Mouse (Mus musculus) intestine, embryonic 16.5 days (tissue): ENCODE measurements at regions not wholly inside any gene's neighbourhood (a gene's known extent, or its start where the extent isn't known, plus 50 kb on each side); places are given as distances from the start of the nearest gene placed in this dataset.

Experiments used
- ATAC-seq: fragments of 200-750 bp; cut with Nextera tagmentation; 2 replicates; pipeline ENCODE4 v1.8.0; 2017; ENCODE audit warnings: moderate TSS enrichment, moderate library complexity
- H3K27ac ChIP-seq: fragments of 300-500 bp; sonication (generic); 2 replicates; pipeline ENCODE4 v1.5.1; 2014; ENCODE audit warnings: mild to moderate bottlenecking, low read length
- H3K27me3 ChIP-seq: fragments of 300-500 bp; sonication (generic); replicated peaks from 2 replicates; pipeline ENCODE4 v1.6.1; 2014; ENCODE audit warnings: low read length, control low read depth, mixed read lengths; ENCODE audit not compliant: control insufficient read depth, insufficient read depth
- H3K36me3 ChIP-seq: fragments of 300-500 bp; sonication (generic); 2 replicates; pipeline ENCODE4 v1.6.1; 2014; ENCODE audit warnings: low read length, control low read depth; ENCODE audit not compliant: control insufficient read depth, insufficient read depth
- H3K4me1 ChIP-seq: fragments of 300-500 bp; sonication (generic); 2 replicates; pipeline ENCODE4 v1.6.1; 2014; ENCODE audit warnings: low read length, control low read depth, mixed read lengths; ENCODE audit not compliant: control insufficient read depth, insufficient read depth
- H3K4me2 ChIP-seq: fragments of 300-500 bp; sonication (generic); 2 replicates; pipeline ENCODE4 v1.6.1; 2014; ENCODE audit warnings: low read depth, low read length, control low read depth
- H3K4me3 ChIP-seq: fragments of 300-500 bp; sonication (generic); 2 replicates; pipeline ENCODE4 v1.5.1; 2014; ENCODE audit warnings: mild to moderate bottlenecking, low read length
- H3K9ac ChIP-seq: fragments of 300-500 bp; sonication (generic); 2 replicates; pipeline ENCODE4 v1.6.1; 2014; ENCODE audit warnings: low read depth, low read length
- H3K9me3 ChIP-seq: fragments of 300-500 bp; sonication (generic); 2 replicates; pipeline ENCODE4 v1.6.1; 2016; ENCODE audit warnings: low read length, control low read depth; ENCODE audit not compliant: control insufficient read depth
- WGBS: fragments of 180-500 bp; shearing (Covaris S2); extraction: QIAGEN DNeasy Blood & Tissue Kit; methylation state at CpG from one replicate; pipeline ENCODE4 v1.1.7; 2014; 5-methylcytosine and 5-hydroxymethylcytosine counted together

- Histone ChIP-seq H3K4me3 (no peak overlapping the region), H3K27me3 (no peaks in the 10 kb centered on the region)
- WGBS, result 43% methylated on average over 3 of the region's 3 CpGs
Measured at GRCm38 (mm10) chr10:102735207-102735606, 223.2 kb downstream of the Rassf9 start.

GRCm38 (mm10) chr10:102732420-102732819 lies 220.4 kb downstream of the Rassf9 start:
- ATAC-seq, result no peak
- WGBS, result 85% methylated on average over 6 of the region's 6 CpGs
- H3K9me3 ChIP-seq, result no peaks in the 10 kb centered on the region

More at GRCm38 (mm10) chr10:102735207-102735606, 223.2 kb downstream of the Rassf9 start:
- Histone ChIP-seq H3K27ac (no peak overlapping the region), H3K4me1 (no peaks in the 10 kb centered on the region), H3K9me3 (no peaks in the 10 kb centered on the region), H3K36me3 (no peaks in the 10 kb centered on the region), H3K4me2 (no peak overlapping the region), H3K9ac (no peak overlapping the region)
- no peak for ATAC-seq

DNA sequence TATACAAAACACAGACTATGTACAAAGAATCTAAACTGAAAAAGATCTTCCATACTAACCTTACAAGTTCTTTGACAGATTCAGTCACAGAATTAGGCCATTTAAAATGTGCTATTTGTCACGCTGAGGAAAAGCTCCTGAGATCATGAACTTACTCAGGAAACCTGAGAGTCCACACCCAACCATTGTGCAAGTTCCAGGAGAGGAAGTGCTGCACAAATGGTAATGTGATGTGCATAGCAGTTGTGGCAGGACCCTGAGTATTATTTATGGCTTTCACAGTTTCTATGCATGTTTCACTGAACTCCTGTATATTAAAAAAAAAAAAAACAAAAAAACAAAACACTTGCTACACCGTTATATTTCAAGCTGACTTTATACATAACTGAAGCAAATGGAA lies 200.2 kb downstream of the Rassf9 start:
- Histone ChIP-seq H3K9ac (no peak overlapping the region), H3K9me3 (no peaks in the 10 kb centered on the region), H3K4me1 (no peaks in the 10 kb centered on the region), H3K4me3 (no peak overlapping the region), H3K27me3 (no peaks in the 10 kb centered on the region), H3K27ac (no peak overlapping the region), H3K4me2 (no peak overlapping the region), H3K36me3 (no peaks in the 10 kb centered on the region)
- 75% methylated on average over 2 of the region's 2 CpGs for WGBS
- ATAC-seq, result no peak

More at GRCm38 (mm10) chr10:102732420-102732819, 220.4 kb downstream of the Rassf9 start:
- H3K4me3 ChIP-seq, result no peak overlapping the region
- H3K36me3 ChIP-seq, result no peaks in the 10 kb centered on the region
- H3K27me3 ChIP-seq, result no peaks in the 10 kb centered on the region
- no peak overlapping the region for H3K4me2 ChIP-seq
- H3K27ac ChIP-seq, result no peak overlapping the region
- H3K4me1 ChIP-seq, result no peaks in the 10 kb centered on the region
- H3K9ac ChIP-seq, result no peak overlapping the region

DNA sequence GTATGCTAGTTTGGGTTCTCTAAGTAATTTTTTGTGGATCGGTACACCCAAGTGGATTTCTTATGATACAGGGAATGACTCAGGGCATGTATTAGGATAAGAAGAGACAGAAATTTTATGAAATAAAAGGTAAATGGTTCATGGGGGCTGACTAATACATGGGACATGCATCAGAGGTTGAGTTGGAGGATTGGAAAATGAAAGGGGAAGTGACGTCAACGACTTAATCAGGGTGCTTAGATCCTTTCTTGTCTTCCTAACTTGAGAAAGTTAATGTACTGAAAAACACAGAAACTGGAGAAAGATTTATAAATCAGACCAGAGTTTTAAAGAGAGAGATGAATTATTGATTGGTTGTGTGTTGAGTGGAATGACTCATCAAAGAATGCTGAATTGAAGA lies 193.8 kb downstream of the Rassf9 start:
- 89% methylated on average over 3 of the region's 3 CpGs for WGBS
- ATAC-seq, result no peak

DNA sequence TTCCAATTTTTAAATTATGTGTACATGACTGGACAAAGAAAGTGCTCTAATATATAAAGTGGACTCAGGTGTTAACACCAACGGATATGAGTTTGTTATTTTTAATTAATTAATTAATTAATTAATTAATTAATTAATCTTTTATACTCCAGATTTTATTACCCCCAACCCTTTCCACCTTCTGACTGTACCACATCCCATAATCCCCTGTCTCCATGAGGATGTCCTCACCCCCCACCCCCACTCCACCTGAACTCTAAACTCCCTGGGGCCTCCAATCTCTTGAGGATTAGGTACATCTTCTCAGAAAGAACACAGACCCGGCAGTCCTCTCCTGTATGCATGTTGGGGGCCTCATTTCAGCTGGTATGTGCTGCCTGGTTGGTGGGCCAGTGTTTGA lies 182.8 kb downstream of the Rassf9 start:
- H3K9me3 ChIP-seq, result no peaks in the 10 kb centered on the region
- no peak overlapping the region for H3K9ac ChIP-seq
- no peak overlapping the region for H3K4me3 ChIP-seq
- no peak for ATAC-seq
- H3K36me3 ChIP-seq, result no peaks in the 10 kb centered on the region
- no peaks in the 10 kb centered on the region for H3K4me1 ChIP-seq
- H3K27ac ChIP-seq, result no peak overlapping the region
- 81% methylated on average over 2 of the region's 2 CpGs for WGBS
- H3K27me3 ChIP-seq, result no peaks in the 10 kb centered on the region
- H3K4me2 ChIP-seq, result no peak overlapping the region

More for the DNA sequence above, 193.8 kb downstream of the Rassf9 start:
- Histone ChIP-seq H3K27ac (no peak overlapping the region), H3K36me3 (no peaks in the 10 kb centered on the region), H3K9me3 (no peaks in the 10 kb centered on the region), H3K9ac (no peak overlapping the region), H3K4me1 (no peaks in the 10 kb centered on the region), H3K4me3 (no peak overlapping the region), H3K4me2 (no peak overlapping the region), H3K27me3 (no peaks in the 10 kb centered on the region)

DNA sequence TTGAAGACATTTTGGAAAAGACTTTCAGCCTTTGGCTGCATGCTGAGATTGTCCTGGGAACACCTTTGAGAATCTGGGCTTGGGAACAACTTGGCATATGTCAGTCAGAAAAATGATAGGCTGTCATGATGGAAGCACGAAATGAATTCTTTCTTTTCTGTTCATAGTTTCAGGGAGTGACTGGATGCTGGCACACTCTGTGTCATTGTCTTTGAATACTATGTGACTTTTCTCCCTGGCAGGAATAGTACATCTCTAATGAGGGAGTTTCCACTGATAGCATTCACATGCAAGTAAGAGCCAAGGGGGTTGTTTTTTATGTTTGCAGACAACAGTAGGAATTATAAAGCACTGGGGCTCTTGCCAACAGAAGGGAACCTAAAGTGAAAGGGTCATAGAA lies 177.9 kb downstream of the Rassf9 start:
- Histone ChIP-seq H3K9ac (no peak overlapping the region), H3K4me3 (no peak overlapping the region), H3K9me3 (no peaks in the 10 kb centered on the region), H3K4me2 (no peak overlapping the region), H3K36me3 (no peaks in the 10 kb centered on the region), H3K27ac (no peak overlapping the region), H3K27me3 (no peaks in the 10 kb centered on the region), H3K4me1 (no peaks in the 10 kb centered on the region)
- 59% methylated on average over 1 of the region's 1 CpGs for WGBS
- no peak for ATAC-seq

DNA sequence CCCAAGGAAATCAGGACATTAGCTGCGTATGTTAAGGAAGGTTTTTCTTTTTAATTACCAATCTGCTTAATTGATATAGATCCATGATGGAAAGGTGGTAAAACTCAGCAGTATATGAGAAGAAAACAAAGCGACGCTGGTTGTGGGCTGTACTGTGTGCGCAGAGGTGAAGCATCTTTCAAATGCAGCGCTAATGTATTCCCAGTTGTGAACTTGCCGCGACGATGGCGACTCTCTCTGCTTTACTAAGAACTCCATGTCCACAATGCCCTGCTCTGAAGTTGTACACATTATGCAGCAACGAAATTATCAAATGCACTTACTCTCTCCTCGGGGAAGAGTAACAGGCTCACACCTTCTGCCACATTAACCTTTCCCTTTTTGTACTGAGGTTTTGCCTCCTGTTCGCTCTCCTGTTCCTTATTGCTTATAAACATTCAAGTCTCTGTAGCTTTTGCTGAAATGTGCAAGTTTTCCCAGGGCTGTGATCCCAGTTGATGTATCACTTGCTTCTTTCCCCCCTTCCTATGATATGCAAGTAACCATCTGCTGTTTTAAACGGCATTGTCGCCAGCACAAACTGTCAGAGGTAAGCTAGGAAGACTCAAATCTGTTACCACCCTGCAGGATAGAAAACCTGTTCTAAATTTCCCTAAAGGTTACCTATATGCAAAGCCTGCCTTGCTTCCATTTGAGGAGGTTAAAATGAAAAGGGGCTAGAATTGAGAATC lies 174.8 kb downstream of the Rassf9 start:
- H3K36me3 ChIP-seq, result no peaks in the 10 kb centered on the region
- no peak overlapping the region for H3K27ac ChIP-seq
- no peak overlapping the region for H3K4me3 ChIP-seq
- no peak overlapping the region for H3K4me2 ChIP-seq
- no peaks in the 10 kb centered on the region for H3K9me3 ChIP-seq
- H3K9ac ChIP-seq, result no peak overlapping the region
- no peaks in the 10 kb centered on the region for H3K27me3 ChIP-seq
- WGBS, result 72% methylated on average over 14 of the region's 14 CpGs
- no peaks in the 10 kb centered on the region for H3K4me1 ChIP-seq
- no peak for ATAC-seq

DNA sequence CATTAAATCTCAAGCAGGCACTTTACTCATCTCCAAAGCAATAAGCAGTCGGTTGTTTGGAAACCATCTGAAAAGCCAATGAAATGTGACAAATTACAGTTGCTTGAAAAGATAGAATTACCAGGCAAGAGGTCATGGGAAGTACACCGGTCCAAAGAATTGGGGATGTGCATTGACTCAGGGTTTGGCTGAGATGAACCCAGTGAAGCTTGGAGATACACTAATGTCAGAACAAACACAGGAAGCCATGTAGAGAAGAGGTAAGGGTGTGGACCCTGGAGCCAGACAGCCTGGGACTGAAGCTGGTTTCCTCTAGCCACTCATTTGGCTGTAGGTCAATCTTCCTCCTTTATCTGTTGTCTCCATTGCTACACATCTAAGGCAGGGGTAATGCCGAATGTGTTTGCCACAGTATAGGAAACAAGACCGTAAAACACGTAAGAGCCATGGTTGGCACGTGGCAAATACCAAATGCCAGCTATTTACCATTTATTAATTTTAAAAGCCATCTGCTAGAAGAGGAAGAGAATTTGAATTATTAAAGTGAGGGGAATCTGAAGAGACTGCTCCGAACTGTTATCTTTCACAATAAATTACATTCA lies 173.9 kb downstream of the Rassf9 start:
- ATAC-seq, result no peak
- no peaks in the 10 kb centered on the region for H3K36me3 ChIP-seq

GRCm38 (mm10) chr10:102667359-102667758 lies 155.3 kb downstream of the Rassf9 start:
- Histone ChIP-seq H3K9me3 (no peaks in the 10 kb centered on the region), H3K4me2 (no peak overlapping the region), H3K9ac (no peak overlapping the region), H3K36me3 (no peaks in the 10 kb centered on the region), H3K27me3 (no peaks in the 10 kb centered on the region), H3K4me1 (no peaks in the 10 kb centered on the region), H3K27ac (no peak overlapping the region), H3K4me3 (no peak overlapping the region)
- 57% methylated on average over 5 of the region's 5 CpGs for WGBS
- ATAC-seq, result no peak

More for the DNA sequence above, 173.9 kb downstream of the Rassf9 start:
- 70% methylated on average over 7 of the region's 7 CpGs for WGBS
- Histone ChIP-seq H3K27ac (no peak overlapping the region), H3K9me3 (no peaks in the 10 kb centered on the region), H3K4me1 (no peaks in the 10 kb centered on the region), H3K4me2 (no peak overlapping the region), H3K4me3 (no peak overlapping the region), H3K27me3 (no peaks in the 10 kb centered on the region), H3K9ac (no peak overlapping the region)
